Mouse (Mus musculus): ENCODE data around the gene Dnajc6. TPM values are rescaled to one million over a fixed set of nuclear protein-coding genes. Genes with fewer than 3 reads are reported as not detected.

Gene Dnajc6
- total and polyA plus RNA-seq, 3 experiments: 15.0 to 20.2 TPM; not detected in 1

GRCm38 (mm10) chr4:101647196-101647905, 150.9 kb downstream of the Dnajc6 start, which contains the start of gene Leprot:
Gene Leprot, plus strand, starts transcription at chr4:101647718.
- DNase-seq (ENCODE audit: low read depth, low spot score): peak; percentile 97
- H3K9me3 ChIP-seq (replicated peaks; ENCODE audit: insufficient read depth, low read length): no peaks in the 10 kb centered on the region
- H3K36me3 ChIP-seq (ENCODE audit: control insufficient read depth in 1 of 2, insufficient read depth in 2 of 2, low read length in 2 of 2): peaks cover 0 to 36% of the 10 kb centered on the region in 2 experiments
- peak within 1 kb of the TSS; percentile 97 for H3K27ac ChIP-seq (ENCODE audit: control insufficient read depth, low read depth, low read length)
- H3K9ac ChIP-seq (ENCODE audit: control insufficient read depth, low read depth, low read length, poor library complexity, severe bottlenecking): peak within 1 kb of the TSS; percentile 91
- H3K4me3 ChIP-seq (ENCODE audit: control insufficient read depth in 1 of 2, insufficient read depth in 1 of 2, low read depth in 2 of 2, low read length in 2 of 2): peak within 1 kb of the TSS; percentile 71 to 90
- 0 out of 2 replicates have a peak, but pooled peaks have one; percentile 17 for TF ChIP-seq NRF1 (IDR thresholded peaks at IDR 0.05; ENCODE audit: insufficient read depth, low read depth, low read length, poor library complexity, severe bottlenecking)
- peak; percentile 66 for TF ChIP-seq HCFC1 (IDR thresholded peaks at IDR 0.05; ENCODE audit: low read depth, low read length)
- TF ChIP-seq ELF1 (IDR thresholded peaks at IDR 0.05; ENCODE audit: low read depth, low read length): peak; percentile 82
- peak; percentile 42; the same call in 1 of the 2 replicates for TF ChIP-seq SIN3A (IDR thresholded peaks at IDR 0.05; ENCODE audit: low read length)
- TF ChIP-seq RCOR1 (IDR thresholded peaks at IDR 0.05; ENCODE audit: low read depth, low read length): no peak
- TF ChIP-seq CHD1 (IDR thresholded peaks at IDR 0.05; ENCODE audit: low read depth, low read length): no peak
- TF ChIP-seq POLR2A (IDR thresholded peaks at IDR 0.05; ENCODE audit: control insufficient read depth in 1 of 2, insufficient read depth in 1 of 2, low read depth in 1 of 2, low read length in 2 of 2, poor library complexity in 1 of 2): peak in 1 of 2 experiments; percentile 80; a peak in 2 of 4 replicates
- TF ChIP-seq MAZ (IDR thresholded peaks at IDR 0.05; ENCODE audit: low read depth, low read length): 0 out of 2 replicates have a peak, but pooled peaks have one; percentile 65
- TF ChIP-seq MEF2A (IDR thresholded peaks at IDR 0.05; ENCODE audit: extremely low read depth, insufficient replicate concordance, low read depth, low read length, poor library complexity, severe bottlenecking): no peak
- TF ChIP-seq E2F4 (IDR thresholded peaks at IDR 0.05; ENCODE audit: borderline replicate concordance, low read depth, low read length): peak; percentile 57; the same call in 1 of the 2 replicates
- no peak for TF ChIP-seq MAX (IDR thresholded peaks at IDR 0.05; ENCODE audit: low read length)
- TF ChIP-seq NELFE (IDR thresholded peaks at IDR 0.05; ENCODE audit: low read depth, low read length): peak; percentile 61
- peak; percentile 54; the same call in 1 of the 2 replicates for TF ChIP-seq TCF12 (IDR thresholded peaks at IDR 0.05; ENCODE audit: low read depth, low read length)
- no peak for TF ChIP-seq EP300 (IDR thresholded peaks at IDR 0.05; ENCODE audit: low read depth in 1 of 2, low read length in 2 of 2)
- TF ChIP-seq CHD2 (IDR thresholded peaks at IDR 0.05; ENCODE audit: low read length): peak; percentile 41; the same call in 1 of the 2 replicates
- TF ChIP-seq TBP (IDR thresholded peaks at IDR 0.05; ENCODE audit: low read depth, low read length): 0 out of 2 replicates have a peak, but pooled peaks have one; percentile 17
- TF ChIP-seq ZMIZ1 (IDR thresholded peaks at IDR 0.05; ENCODE audit: low read depth, low read length): peak; percentile 33; the same call in 1 of the 2 replicates
- peaks cover 17 to 27% of the 10 kb centered on the region in 2 experiments for H3K4me1 ChIP-seq (ENCODE audit: control insufficient read depth in 1 of 2, insufficient read depth in 2 of 2, low read length in 2 of 2)
- H3K27me3 ChIP-seq (ENCODE audit: control insufficient read depth in 1 of 2, insufficient read depth in 2 of 2, low read length in 2 of 2): no peaks in the 10 kb centered on the region
- H3K79me2 ChIP-seq (ENCODE audit: control insufficient read depth, insufficient read depth, low read length, poor library complexity): peaks cover 35% of the 10 kb centered on the region
